Mouse (Mus musculus) G1E (cell line): ENCODE measurements around the gene Cic.

Source experiments
- CTCF ChIP-seq: IDR thresholded peaks from 2 replicates; pipeline ENCODE4 v1.5.1; 2012; ENCODE audit warnings: low read depth, low read length, inconsistent platforms, mixed read lengths
- GATA1 ChIP-seq: IDR thresholded peaks from 2 replicates; pipeline ENCODE4 v1.6.1; 2012; ENCODE audit warnings: borderline replicate concordance, low read length, inconsistent platforms, mixed read lengths
- POLR2AphosphoS5 ChIP-seq: IDR thresholded peaks from 2 replicates; pipeline ENCODE4 v1.6.1; 2012; ENCODE audit warnings: low read depth, low read length, inconsistent platforms; ENCODE audit not compliant: insufficient replicate concordance

DNA sequence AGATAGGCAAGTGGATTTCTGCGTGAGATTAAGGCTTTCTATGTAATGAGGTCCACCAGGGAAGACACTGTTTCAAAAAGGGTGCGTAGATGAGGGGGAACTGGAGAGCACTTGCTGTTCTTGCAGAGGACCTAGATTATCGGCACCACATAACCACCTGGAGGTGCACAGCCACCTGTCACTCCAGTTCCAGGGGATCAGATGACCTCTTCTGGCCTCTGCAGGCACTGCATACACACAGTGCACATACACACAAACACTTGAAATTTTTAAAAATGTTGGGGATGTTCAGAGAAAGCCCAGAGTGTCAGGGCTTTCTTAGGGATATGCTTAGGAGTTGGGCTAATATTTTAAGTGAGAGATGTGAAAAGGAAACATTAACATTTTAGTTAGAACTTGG, 22.4 kb downstream of the Cic start:
- TF ChIP-seq GATA1, result no peak
- TF ChIP-seq CTCF, result no peak
- TF ChIP-seq POLR2AphosphoS5, result no peak
